8 mouse cellular contexts compared by ENCODE assay signal in genomic region chr5:138994786-138995720, GRCm38 (mm10). TPM values are rescaled to one million over a fixed set of nuclear protein-coding genes. Genes with fewer than 3 reads are reported as not detected.
DNase-seq lines count a peak whose midpoint lies in the region; ATAC-seq and TF ChIP-seq lines count a peak whose summit lies in the region.

No protein-coding gene starts in this region.

- H3K4me2 ChIP-seq in CH12.LX (ENCODE audit: insufficient read depth, low read depth, poor library complexity, severe bottlenecking): peak overlapping the region; percentile 48
- peak overlapping the region; percentile 97 for H3K4me2 ChIP-seq in forebrain, embryonic 13.5 days
- H3K4me2 ChIP-seq in heart, postnatal 0 days (ENCODE audit: low read depth, low read length): peak overlapping the region; percentile 79
- peak overlapping the region; percentile 85 for H3K4me2 ChIP-seq in liver, postnatal 0 days (ENCODE audit: low read depth, low read length)

- peaks cover 4 to 42% of the 10 kb centered on the region in 2 experiments; a peak in 3 of 4 replicates for H3K4me1 ChIP-seq in CH12.LX (ENCODE audit: control insufficient read depth in 1 of 2, insufficient read depth in 2 of 2)
- H3K4me1 ChIP-seq in forebrain, embryonic 13.5 days: peaks cover 70% of the 10 kb centered on the region
- peaks cover 40% of the 10 kb centered on the region for H3K4me1 ChIP-seq in heart, postnatal 0 days (ENCODE audit: control insufficient read depth, insufficient read depth)
- H3K4me1 ChIP-seq in liver, postnatal 0 days (ENCODE audit: insufficient read depth): peaks cover 28% of the 10 kb centered on the region
- H3K4me1 ChIP-seq in olfactory bulb, adult 2 months (ENCODE audit: control insufficient read depth, insufficient read depth, low read length): peaks cover 51% of the 10 kb centered on the region

- in situ Hi-C loops in CH12.LX (cut with MboI; ENCODE audit: low pct_ligation_motif_present, low pct_unique_long_range_greater_than_20kb, low sequenced_read_pairs): no loop called here

- no peak for TF ChIP-seq EP300 in CH12.LX (IDR thresholded peaks at IDR 0.05; ENCODE audit: low read length)
- no peak; the same call in 1 of the 2 replicates for TF ChIP-seq EP300 in heart, postnatal 0 days (IDR thresholded peaks at IDR 0.05; ENCODE audit: low read depth)
- TF ChIP-seq EP300 in liver, postnatal 0 days (IDR thresholded peaks at IDR 0.05; ENCODE audit: low read depth): no peak

- WGBS in forebrain, embryonic 13.5 days: 0% methylated on average over 53 of the region's 127 CpGs
- WGBS in heart, postnatal 0 days: under 1% methylated on average over 97 of the region's 127 CpGs
- under 1% methylated on average over 82 of the region's 127 CpGs for WGBS in liver, postnatal 0 days (ENCODE audit: insufficient replicate concordance)
- 4% methylated on average over 124 of the region's 127 CpGs for WGBS in olfactory bulb, adult 2 months

- peak; percentile 54 for ATAC-seq in forebrain, embryonic 13.5 days
- ATAC-seq in heart, postnatal 0 days (ENCODE audit: insufficient read depth, low read depth): peak; percentile 24
- ATAC-seq in liver, postnatal 0 days: peak; percentile 59

- H3K79me2 ChIP-seq in CH12.LX (replicated peaks; ENCODE audit: control insufficient read depth, extremely low read depth, insufficient read depth, poor library complexity, severe bottlenecking): peaks cover 11% of the 10 kb centered on the region

- peak; percentile 81 for DNase-seq in CH12.LX (ENCODE audit: extremely low read depth)
- DNase-seq in brain, adult 2 months (ENCODE audit: low read depth, low spot score): peak; percentile 89
- DNase-seq in heart, postnatal 0 days (ENCODE audit: low spot score): peak; percentile 77
- peak; percentile 87 to 92 for DNase-seq in kidney, postnatal 36 days
- peak; percentile 75 for DNase-seq in liver, postnatal 0 days
- peak; percentile 25 to 32 for DNase-seq in thymus, postnatal 36 days

- no peak for TF ChIP-seq CTCF in CH12.LX (conservative IDR thresholded peaks at IDR 0.05 in 1 of 2, IDR thresholded peaks at IDR 0.05 in 1 of 2; ENCODE audit: low read depth in 2 of 2, low read length in 2 of 2)
- TF ChIP-seq CTCF in heart, postnatal 0 days (IDR thresholded peaks at IDR 0.05; ENCODE audit: low read depth): no peak
- TF ChIP-seq CTCF in liver, postnatal 0 days (IDR thresholded peaks at IDR 0.05; ENCODE audit: low read depth): no peak
- no peak for TF ChIP-seq CTCF in olfactory bulb, adult 2 months (IDR thresholded peaks at IDR 0.05; ENCODE audit: insufficient read depth, low read depth, low read length)

- peaks cover 8% of the 10 kb centered on the region for H3K9me3 ChIP-seq in CH12.LX (replicated peaks; ENCODE audit: low read length)
- H3K9me3 ChIP-seq in forebrain, embryonic 13.5 days (replicated peaks): no peaks in the 10 kb centered on the region
- H3K9me3 ChIP-seq in heart, postnatal 0 days (replicated peaks; ENCODE audit: control insufficient read depth, low read length): no peaks in the 10 kb centered on the region
- H3K9me3 ChIP-seq in liver, postnatal 0 days (ENCODE audit: low read length): no peaks in the 10 kb centered on the region

- H3K36me3 ChIP-seq in CH12.LX (replicated peaks in 1 of 2; ENCODE audit: control insufficient read depth in 1 of 2, insufficient read depth in 1 of 2, low read length in 1 of 2): peaks cover 4 to 37% of the 10 kb centered on the region in 2 experiments
- H3K36me3 ChIP-seq in forebrain, embryonic 13.5 days (ENCODE audit: poor library complexity, severe bottlenecking): no peaks in the 10 kb centered on the region
- no peaks in the 10 kb centered on the region for H3K36me3 ChIP-seq in heart, postnatal 0 days (replicated peaks; ENCODE audit: control insufficient read depth, insufficient read depth, low read length)
- H3K36me3 ChIP-seq in liver, postnatal 0 days (replicated peaks; ENCODE audit: insufficient read depth, low read length): no peaks in the 10 kb centered on the region

- dilution Hi-C loops in CH12.LX (cut with MboI; ENCODE audit: extremely low pct_ligation_motif_present, extremely low pct_unique_long_range_greater_than_20kb, low sequenced_read_pairs): no loop called here

- peak overlapping the region; percentile 91 for H3K9ac ChIP-seq in CH12.LX (ENCODE audit: insufficient read depth, low read depth)
- peak overlapping the region; percentile 81 for H3K9ac ChIP-seq in forebrain, embryonic 13.5 days
- peak overlapping the region; percentile 82 for H3K9ac ChIP-seq in heart, postnatal 0 days (replicated peaks; ENCODE audit: low read depth, low read length)
- peak overlapping the region; percentile 61 for H3K9ac ChIP-seq in liver, postnatal 0 days (replicated peaks)

- no peaks in the 10 kb centered on the region for H3K27me3 ChIP-seq in CH12.LX (replicated peaks)
- H3K27me3 ChIP-seq in forebrain, embryonic 13.5 days: peaks cover 85% of the 10 kb centered on the region
- H3K27me3 ChIP-seq in heart, postnatal 0 days (ENCODE audit: control insufficient read depth, insufficient read depth, low read length): peaks cover 34% of the 10 kb centered on the region
- peaks cover 81% of the 10 kb centered on the region for H3K27me3 ChIP-seq in liver, postnatal 0 days (ENCODE audit: insufficient read depth, low read length)

- H3K4me3 ChIP-seq in CH12.LX (replicated peaks in 1 of 3; ENCODE audit: low read depth in 2 of 3, low read length in 2 of 3, poor library complexity in 1 of 3): peak overlapping the region; percentile 71 to 88 (median 83)
- peak overlapping the region; percentile 70 for H3K4me3 ChIP-seq in forebrain, embryonic 13.5 days
- H3K4me3 ChIP-seq in heart, postnatal 0 days (ENCODE audit: low read depth, low read length): peak overlapping the region; percentile 59
- peak overlapping the region; percentile 56 for H3K4me3 ChIP-seq in liver, postnatal 0 days (ENCODE audit: low read depth, low read length)
- peak overlapping the region; percentile 74 for H3K4me3 ChIP-seq in olfactory bulb, adult 2 months (ENCODE audit: insufficient read depth, low read depth, low read length)

- no peak for TF ChIP-seq RAD21 in CH12.LX (IDR thresholded peaks at IDR 0.05; ENCODE audit: low read depth, low read length)

- H3K27ac ChIP-seq in CH12.LX (ENCODE audit: insufficient read depth, low read depth): peak overlapping the region; percentile 86
- peak overlapping the region; percentile 90 for H3K27ac ChIP-seq in forebrain, embryonic 13.5 days
- H3K27ac ChIP-seq in heart, postnatal 0 days (ENCODE audit: low read depth): peak overlapping the region; percentile 95
- H3K27ac ChIP-seq in liver, postnatal 0 days (ENCODE audit: low read depth): peak overlapping the region; percentile 48; the same call in 1 of the 2 replicates
- H3K27ac ChIP-seq in olfactory bulb, adult 2 months (ENCODE audit: insufficient read depth, low read depth, low read length): peak overlapping the region; percentile 87

- TF ChIP-seq POLR2A in CH12.LX (IDR thresholded peaks at IDR 0.05; ENCODE audit: low read depth, low read length): peak; percentile 66
- no peak; the same call in 1 of the 2 replicates for TF ChIP-seq POLR2A in olfactory bulb, adult 2 months (IDR thresholded peaks at IDR 0.05; ENCODE audit: insufficient read depth, low read depth, low read length)

TF ChIP-seq in CH12.LX, 34 proteins besides CTCF, POLR2A, EP300 and RAD21:
- TF ChIP-seq MAFK (IDR thresholded peaks at IDR 0.05; ENCODE audit: insufficient replicate concordance, low read length): no peak
- TF ChIP-seq SIN3A (IDR thresholded peaks at IDR 0.05; ENCODE audit: low read length): peak; percentile 32; the same call in 1 of the 2 replicates
- TF ChIP-seq HCFC1 (IDR thresholded peaks at IDR 0.05; ENCODE audit: low read depth, low read length): peak; percentile 44; the same call in 1 of the 2 replicates
- TF ChIP-seq MYC (IDR thresholded peaks at IDR 0.05; ENCODE audit: low read depth, low read length): no peak
- TF ChIP-seq USF2 (conservative IDR thresholded peaks at IDR 0.05; ENCODE audit: low read depth, low read length): no peak
- TF ChIP-seq UBTF (IDR thresholded peaks at IDR 0.05; ENCODE audit: low read depth, low read length): peak; percentile 74
- peak; percentile 35; the same call in 1 of the 2 replicates for TF ChIP-seq IRF4 (IDR thresholded peaks at IDR 0.05; ENCODE audit: low read depth, low read length)
- peak; percentile 54 for TF ChIP-seq MXI1 (IDR thresholded peaks at IDR 0.05; ENCODE audit: low read depth, low read length)
- TF ChIP-seq NELFE (IDR thresholded peaks at IDR 0.05; ENCODE audit: low read depth, low read length): peak; percentile 67
- peak; percentile 48; the same call in 1 of the 2 replicates for TF ChIP-seq MAZ (IDR thresholded peaks at IDR 0.05; ENCODE audit: low read depth, low read length)
- TF ChIP-seq CHD2 (IDR thresholded peaks at IDR 0.05; ENCODE audit: low read length): peak; percentile 53; the same call in 1 of the 2 replicates
- no peak for TF ChIP-seq TCF12 (IDR thresholded peaks at IDR 0.05; ENCODE audit: low read depth, low read length)
- TF ChIP-seq JUN (IDR thresholded peaks at IDR 0.05; ENCODE audit: insufficient read depth, low read depth, low read length): no peak
- peak; percentile 76 for TF ChIP-seq ZMIZ1 (IDR thresholded peaks at IDR 0.05; ENCODE audit: low read depth, low read length)
- 0 out of 2 replicates have a peak, but pooled peaks have one; percentile 6 for TF ChIP-seq NRF1 (IDR thresholded peaks at IDR 0.05; ENCODE audit: low read depth, low read length)

RNA-seq across cellular contexts. Expression of gene Pdgfa, which starts 2.1 kb away (rescaled TPM):
- 20.3 and 26.5 TPM in 2 replicates for total RNA-seq in CH12.LX (2012; rRNA removed)
- total RNA-seq in CH12.LX (2014; rRNA removed): 24.4 and 30.7 TPM in 2 replicates
- 22.2 and 27.5 TPM in 2 replicates for polyA plus RNA-seq in CH12.LX (2012; ENCODE audit: insufficient read length, low read depth)
- polyA plus RNA-seq in forebrain, embryonic 13.5 days (2015; fragmentation: Nextera tagmentation; extraction: Ambion mirVana): 7.7 and 10.3 TPM in 2 replicates
- 60.5 and 78.0 TPM in 2 replicates for total RNA-seq in heart, postnatal 0 days (2014; rRNA removed; ENCODE audit: low replicate concordance)
- polyA plus RNA-seq in heart, postnatal 0 days (2015; fragmentation: Nextera tagmentation; extraction: Ambion mirVana): 47.2 and 49.6 TPM in 2 replicates
- 2.5 and 2.9 TPM in 2 replicates for polyA plus RNA-seq in liver, postnatal 0 days (2015; fragmentation: Nextera tagmentation; extraction: Ambion mirVana)
- not detected in 2 replicates for polyA plus RNA-seq in olfactory bulb, adult 2 months (2012; ENCODE audit: insufficient read depth, insufficient read length, low replicate concordance, missing spikeins)

Comparison
In these comparisons a context has a peak if more than half of its experiments do, and no peak if none do; other contexts are left out.
1. Peak in every context shown above with its lines: DNase-seq, ATAC-seq, H3K4me3 ChIP-seq and H3K27ac ChIP-seq.
2. DNase-seq: peak in every context shown above with its lines; median percentile 90 in kidney, postnatal 36 days; 89 in brain, adult 2 months; 81 in CH12.LX; 77 in heart, postnatal 0 days; 75 in liver, postnatal 0 days; 28 in thymus, postnatal 36 days.